Mouse (Mus musculus) ovary, postnatal 10 days (tissue): ENCODE results near the gene Mthfsd.

Experiments
- DNase-seq: peaks from one replicate; pipeline ENCODE4 v3.0.0; 2022; ENCODE audit warnings: low spot score

The Mthfsd gene

GRCm38 (mm10) chr8:121122368-121122767 is 14.2 kb upstream of the Mthfsd start:
- no peak for DNase-seq

GRCm38 (mm10) chr8:121121704-121122103 is 13.5 kb upstream of the Mthfsd start:
- DNase-seq: no peak

- no peak for DNase-seq
Observed at GRCm38 (mm10) chr8:121120456-121121419, 12.5 kb upstream of the Mthfsd start.

- no peak for DNase-seq
Observed at GRCm38 (mm10) chr8:121119635-121120455, 11.7 kb upstream of the Mthfsd start.

GRCm38 (mm10) chr8:121118634-121119420 is 10.6 kb upstream of the Mthfsd start:
- DNase-seq: no peak

- no peak for DNase-seq
Observed at GRCm38 (mm10) chr8:121117906-121118305, 9.7 kb upstream of the Mthfsd start.

- DNase-seq: no peak
Observed at GRCm38 (mm10) chr8:121117186-121117651, 9.0 kb upstream of the Mthfsd start.

GRCm38 (mm10) chr8:121116591-121117185 is 8.5 kb upstream of the Mthfsd start:
- no peak for DNase-seq

GRCm38 (mm10) chr8:121115948-121116347 is 7.8 kb upstream of the Mthfsd start, which contains the start of gene Foxc2:
Gene Foxc2, plus strand, starts transcription at chr8:121116171.
- DNase-seq: peak; percentile 46

GRCm38 (mm10) chr8:121115136-121115535 is 6.9 kb upstream of the Mthfsd start:
- DNase-seq: no peak

GRCm38 (mm10) chr8:121113261-121113660 is 5.1 kb upstream of the Mthfsd start:
- DNase-seq: peak; percentile 98

GRCm38 (mm10) chr8:121111145-121111907 is 3.1 kb upstream of the Mthfsd start:
- DNase-seq: no peak

- no peak for DNase-seq
Observed at GRCm38 (mm10) chr8:121108657-121109056, 465 bp upstream of the Mthfsd start.

GRCm38 (mm10) chr8:121104049-121104818 is 4.0 kb downstream of the Mthfsd start:
- DNase-seq: peak; percentile 49

GRCm38 (mm10) chr8:121093496-121093895 is 14.7 kb downstream of the Mthfsd start:
- DNase-seq: no peak

- DNase-seq: peak; percentile 83
Observed at GRCm38 (mm10) chr8:121092627-121093026, 15.6 kb downstream of the Mthfsd start.

GRCm38 (mm10) chr8:121092141-121092540 is 16.1 kb downstream of the Mthfsd start:
- no peak for DNase-seq

- DNase-seq: no peak
Observed at GRCm38 (mm10) chr8:121090716-121091115, 17.5 kb downstream of the Mthfsd start.

GRCm38 (mm10) chr8:121089631-121090380 is 18.4 kb downstream of the Mthfsd start:
- DNase-seq: no peak
